Mouse (Mus musculus): ENCODE measurements around the gene Fgl2.

DNA sequence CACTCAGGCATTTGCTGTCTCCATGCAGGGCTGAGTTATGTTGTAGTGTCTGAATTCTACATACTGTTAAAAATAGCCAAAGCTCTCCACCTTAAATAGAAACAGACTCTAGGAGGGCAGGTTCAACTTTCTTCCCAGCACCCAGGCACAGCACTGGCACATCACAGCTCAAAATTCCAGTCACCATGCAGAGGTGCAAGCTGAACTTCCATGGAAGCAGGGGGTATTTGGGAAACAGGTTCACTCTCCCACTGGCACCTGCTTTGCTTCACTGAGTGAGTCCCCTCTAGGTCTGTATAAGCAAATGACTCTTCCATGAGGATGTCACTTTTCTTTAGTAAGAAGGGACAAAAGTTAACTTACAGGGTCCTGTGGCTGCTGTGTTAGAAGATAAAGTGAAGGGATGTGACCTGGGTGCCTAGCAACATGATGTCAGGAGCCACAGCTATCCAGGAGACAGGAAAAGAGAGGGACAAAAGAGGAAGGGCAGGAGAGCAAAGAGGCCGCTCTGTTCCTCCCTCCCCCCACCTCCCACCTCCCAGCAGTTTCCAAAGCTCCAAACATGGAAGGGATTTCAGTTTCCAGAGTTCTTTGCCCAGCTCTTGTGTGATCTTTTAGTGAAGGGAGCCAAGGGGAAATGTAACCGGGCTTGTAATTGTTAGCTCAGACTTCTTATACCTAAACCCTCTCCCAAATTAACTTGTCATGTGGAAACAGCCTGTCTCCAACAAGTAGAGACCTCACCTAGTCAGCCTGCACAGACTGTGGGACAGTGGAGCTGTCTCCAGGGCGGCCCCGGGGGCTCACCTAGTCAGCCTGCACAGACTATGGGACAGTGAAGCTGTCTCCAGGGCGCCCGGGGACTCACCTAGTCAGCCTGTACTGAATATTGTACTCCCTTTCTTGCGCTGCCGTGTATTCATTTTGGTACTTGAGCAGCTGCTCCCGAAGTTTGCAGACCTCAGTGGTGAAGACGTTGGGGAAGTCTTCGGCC lies 42.5 kb upstream of the Fgl2 start:
- TF ChIP-seq CTCF (IDR thresholded peaks at IDR 0.05; ENCODE audit: borderline replicate concordance, control insufficient read depth, extremely low read depth, insufficient read depth, low read length, poor library complexity): no peak
- no peak for TF ChIP-seq POLR2A (IDR thresholded peaks at IDR 0.05; ENCODE audit: control insufficient read depth, extremely low read depth, insufficient read depth, low read length, poor library complexity)
